ENCODE assay signal across 21 mouse cellular contexts in genomic region chr1:129712706-129713105, GRCm38 (mm10).
DNase-seq lines count a peak whose midpoint lies in the region; ATAC-seq and TF ChIP-seq lines count a peak whose summit lies in the region.
"Had no signal": no experiment of that assay in that cellular context is flagged by ENCODE, and none has a peak within 500 bp of the region (broad histone marks: within the 10 kb centered on the region; RNA-seq: fewer than 3 reads in every experiment).

No protein-coding gene starts in this region.

- no peak overlapping the region for H3K4me3 ChIP-seq in forebrain, embryonic 14.5 days (ENCODE audit: low read depth, low read length)
- H3K4me3 ChIP-seq in forebrain, embryonic 10.5 days: no peak overlapping the region
- H3K4me3 ChIP-seq: embryonic facial prominence, embryonic 15.5 days; hindbrain, embryonic 12.5 days; limb, embryonic 13.5 days; midbrain, embryonic 15.5 days had no signal

- no peak overlapping the region for H3K4me2 ChIP-seq in forebrain, embryonic 14.5 days (ENCODE audit: low read length)
- H3K4me2 ChIP-seq: embryonic facial prominence, embryonic 15.5 days; hindbrain, embryonic 12.5 days; limb, embryonic 13.5 days; midbrain, embryonic 15.5 days had no signal

- TF ChIP-seq CTCF in brain, embryonic 14.5 days (IDR thresholded peaks at IDR 0.05; ENCODE audit: borderline replicate concordance, extremely low read depth, insufficient read depth, insufficient read length): no peak

- DNase-seq in forebrain, embryonic 14.5 days (ENCODE audit: low spot score): peak; percentile 57
- DNase-seq in forebrain, embryonic 10.5 days (ENCODE audit: extremely low spot score, low spot score): no peak
- peak; percentile 63 for DNase-seq in brain, embryonic 14.5 days (ENCODE audit: low read depth)
- peak; percentile 29 for DNase-seq in layer of hippocampus, adult 9-10 months (ENCODE audit: low spot score)
- DNase-seq in right cerebral cortex, postnatal 10 days (ENCODE audit: low spot score in 2 of 2): peak; percentile 64 to 70
- no peak for DNase-seq in heart, postnatal 4 days
- no peak for DNase-seq in MN1 (ENCODE audit: low spot score)
- DNase-seq in adrenal gland, postnatal 10 days: no peak
- DNase-seq: adrenal gland, adult 8-10 months; cerebellum, adult 9-10 months; embryo, embryonic 11 days; gastrocnemius, postnatal 10 days; thymus, postnatal 4 days had no signal

- H3K4me1 ChIP-seq in forebrain, embryonic 14.5 days (ENCODE audit: control insufficient read depth, insufficient read depth, low read length): no peaks in the 10 kb centered on the region
- H3K4me1 ChIP-seq in forebrain, embryonic 10.5 days: no peaks in the 10 kb centered on the region
- H3K4me1 ChIP-seq: embryonic facial prominence, embryonic 15.5 days; hindbrain, embryonic 12.5 days; limb, embryonic 13.5 days; midbrain, embryonic 15.5 days had no signal

- no peaks in the 10 kb centered on the region for H3K27me3 ChIP-seq in forebrain, embryonic 14.5 days (replicated peaks; ENCODE audit: control insufficient read depth, insufficient read depth, low read length)
- H3K27me3 ChIP-seq in forebrain, embryonic 10.5 days (ENCODE audit: poor library complexity, severe bottlenecking): no peaks in the 10 kb centered on the region
- H3K27me3 ChIP-seq: CH12.LX; embryonic facial prominence, embryonic 15.5 days; hindbrain, embryonic 12.5 days; limb, embryonic 13.5 days; midbrain, embryonic 15.5 days had no signal

- TF ChIP-seq POLR2A in brain, embryonic 14.5 days (IDR thresholded peaks at IDR 0.05; ENCODE audit: borderline replicate concordance, extremely low read depth, insufficient read depth, insufficient read length, poor library complexity, severe bottlenecking): no peak

- H3K9ac ChIP-seq in forebrain, embryonic 14.5 days (ENCODE audit: low read length): no peak overlapping the region
- H3K9ac ChIP-seq: embryonic facial prominence, embryonic 15.5 days; hindbrain, embryonic 12.5 days; limb, embryonic 13.5 days; liver, embryonic 14.5 days; midbrain, embryonic 15.5 days had no signal

- H3K27ac ChIP-seq in forebrain, embryonic 14.5 days (ENCODE audit: low read depth, low read length): no peak overlapping the region
- H3K27ac ChIP-seq in forebrain, embryonic 10.5 days: no peak overlapping the region
- H3K27ac ChIP-seq: embryonic facial prominence, embryonic 15.5 days; hindbrain, embryonic 12.5 days; limb, embryonic 13.5 days; liver, embryonic 14.5 days; midbrain, embryonic 15.5 days had no signal

- ATAC-seq in forebrain, embryonic 14.5 days: no peak
- ATAC-seq: intestine, embryonic 16.5 days; lung, postnatal 0 days; midbrain, embryonic 15.5 days had no signal

- H3K36me3 ChIP-seq in forebrain, embryonic 14.5 days (ENCODE audit: control insufficient read depth, insufficient read depth, low read length): no peaks in the 10 kb centered on the region
- H3K36me3 ChIP-seq in forebrain, embryonic 10.5 days (replicated peaks): no peaks in the 10 kb centered on the region
- H3K36me3 ChIP-seq: embryonic facial prominence, embryonic 15.5 days; hindbrain, embryonic 12.5 days; limb, embryonic 13.5 days; midbrain, embryonic 15.5 days had no signal

- 85% methylated on average over 3 of the region's 3 CpGs for WGBS in forebrain, embryonic 14.5 days
- WGBS in forebrain, embryonic 10.5 days: 93% methylated on average over 3 of the region's 3 CpGs

- no peaks in the 10 kb centered on the region for H3K9me3 ChIP-seq in forebrain, embryonic 14.5 days (replicated peaks; ENCODE audit: control insufficient read depth, low read length)
- H3K9me3 ChIP-seq in forebrain, embryonic 10.5 days: no peaks in the 10 kb centered on the region
- H3K9me3 ChIP-seq: embryonic facial prominence, embryonic 15.5 days; hindbrain, embryonic 12.5 days; limb, embryonic 13.5 days; midbrain, embryonic 15.5 days had no signal

Comparison
In these comparisons a context has a peak if more than half of its experiments do, and no peak if none do; other contexts are left out.
1. DNase-seq: peak in forebrain, embryonic 14.5 days (single experiment), brain, embryonic 14.5 days (single experiment), layer of hippocampus, adult 9-10 months (single experiment) and right cerebral cortex, postnatal 10 days (2 of 2); none in forebrain, embryonic 10.5 days (single experiment), heart, postnatal 4 days (single experiment), MN1 (single experiment) and adrenal gland, postnatal 10 days (single experiment).